Mouse (Mus musculus): Measurements from ENCODE around the gene Dtnb. TPM values are rescaled to one million over a fixed set of nuclear protein-coding genes. Genes with fewer than 3 reads are reported as not detected.

Dtnb gene
- total RNA-seq (2023) = 10 to 100 TPM; 13.1 to 18.9 TPM

GRCm38 (mm10) chr12:3571787-3572580 is at the start of gene Dtnb:
Dtnb (plus strand) TSS chr12:3572381.

GRCm38 (mm10) chr12:3805852-3806251 is 233.7 kb downstream of the Dtnb start, which contains the start of gene Dnmt3a:
Dnmt3a (plus strand) TSS chr12:3806007.

Other genes with a start within 250 kb of the Dtnb start
- gene Kif3c, start 207.2 kb upstream of the Dtnb start, total RNA-seq (2023) = 1 to 10 TPM; 1.9 to 2.0 TPM
- 10 to 100 TPM; 32.8 to 37.5 TPM for gene Asxl2, start 145.5 kb upstream of the Dtnb start, total RNA-seq (2023)
- gene Dnmt3a, start 233.6 kb downstream of the Dtnb start, total RNA-seq (2023) = 10 to 100 TPM; 20.0 to 30.1 TPM